ENCODE assay signal across 8 mouse cellular contexts in genomic region chr15:99416348-99416882, GRCm38 (mm10). TPM values are rescaled to one million over a fixed set of nuclear protein-coding genes. Genes with fewer than 3 reads are reported as not detected.
DNase-seq lines count a peak whose midpoint lies in the region; ATAC-seq lines count a peak whose summit lies in the region.

No protein-coding gene starts in this region.

- no peaks in the 10 kb centered on the region for H3K27me3 ChIP-seq in embryonic facial prominence, embryonic 14.5 days (replicated peaks; ENCODE audit: control insufficient read depth, insufficient read depth, low read length)
- H3K27me3 ChIP-seq in heart, embryonic 12.5 days (replicated peaks) = no peaks in the 10 kb centered on the region
- no peaks in the 10 kb centered on the region for H3K27me3 ChIP-seq in liver, embryonic 16.5 days (ENCODE audit: control insufficient read depth, insufficient read depth, low read depth, low read length)
- no peaks in the 10 kb centered on the region for H3K27me3 ChIP-seq in neural tube, embryonic 12.5 days (replicated peaks)

- H3K36me3 ChIP-seq in embryonic facial prominence, embryonic 14.5 days (ENCODE audit: control insufficient read depth, insufficient read depth, low read length) = no peaks in the 10 kb centered on the region
- no peaks in the 10 kb centered on the region for H3K36me3 ChIP-seq in heart, embryonic 12.5 days
- no peaks in the 10 kb centered on the region for H3K36me3 ChIP-seq in liver, embryonic 16.5 days (ENCODE audit: control insufficient read depth, insufficient read depth)
- 0 out of 2 replicates have a peak, but pooled peaks cover 4% of the 10 kb centered on the region for H3K36me3 ChIP-seq in neural tube, embryonic 12.5 days

- peaks cover 8% of the 10 kb centered on the region for H3K4me1 ChIP-seq in embryonic facial prominence, embryonic 14.5 days (ENCODE audit: control insufficient read depth, insufficient read depth, low read length)
- H3K4me1 ChIP-seq in heart, embryonic 12.5 days (replicated peaks) = peaks cover 37% of the 10 kb centered on the region
- peaks cover 15% of the 10 kb centered on the region for H3K4me1 ChIP-seq in liver, embryonic 16.5 days (ENCODE audit: control insufficient read depth, low read depth, low read length)
- H3K4me1 ChIP-seq in neural tube, embryonic 12.5 days = peaks cover 15% of the 10 kb centered on the region

- no peak overlapping the region for H3K27ac ChIP-seq in embryonic facial prominence, embryonic 14.5 days (replicated peaks; ENCODE audit: low read depth, low read length)
- H3K27ac ChIP-seq in heart, embryonic 12.5 days (ENCODE audit: poor library complexity, severe bottlenecking) = no peak overlapping the region
- H3K27ac ChIP-seq in liver, embryonic 16.5 days (ENCODE audit: low read length) = no peak overlapping the region
- H3K27ac ChIP-seq in neural tube, embryonic 12.5 days = no peak overlapping the region

- no peaks in the 10 kb centered on the region for H3K9me3 ChIP-seq in embryonic facial prominence, embryonic 14.5 days (ENCODE audit: control insufficient read depth, low read length)
- no peaks in the 10 kb centered on the region for H3K9me3 ChIP-seq in heart, embryonic 12.5 days (replicated peaks)
- no peaks in the 10 kb centered on the region for H3K9me3 ChIP-seq in liver, embryonic 16.5 days (replicated peaks; ENCODE audit: control insufficient read depth, low read length)
- H3K9me3 ChIP-seq in neural tube, embryonic 12.5 days = no peaks in the 10 kb centered on the region

- H3K4me2 ChIP-seq in embryonic facial prominence, embryonic 14.5 days (ENCODE audit: low read depth, low read length) = no peak overlapping the region
- peak overlapping the region; percentile 32 for H3K4me2 ChIP-seq in heart, embryonic 12.5 days
- peak overlapping the region; percentile 28 for H3K4me2 ChIP-seq in liver, embryonic 16.5 days (ENCODE audit: low read depth, low read length)
- H3K4me2 ChIP-seq in neural tube, embryonic 12.5 days (replicated peaks) = no peak overlapping the region

- ATAC-seq in embryonic facial prominence, embryonic 14.5 days (ENCODE audit: low read depth) = no peak
- no peak for ATAC-seq in heart, embryonic 12.5 days (ENCODE audit: insufficient number of reproducible peaks, low FRiP score)
- ATAC-seq in liver, embryonic 16.5 days (ENCODE audit: low read depth) = peak; percentile 22; the same call in 1 of the 2 replicates
- ATAC-seq in neural tube, embryonic 12.5 days (ENCODE audit: low FRiP score, low read depth) = 0 out of 2 replicates have a peak, but pooled peaks have one; percentile 20

- 22% methylated on average over 13 of the region's 13 CpGs for WGBS in embryonic facial prominence, embryonic 14.5 days
- 17% methylated on average over 13 of the region's 13 CpGs for WGBS in heart, embryonic 12.5 days
- WGBS in liver, embryonic 16.5 days (ENCODE audit: insufficient replicate concordance) = 12% methylated on average over 13 of the region's 13 CpGs
- WGBS in neural tube, embryonic 12.5 days = 22% methylated on average over 13 of the region's 13 CpGs

- peak; percentile 96 for DNase-seq in CD4-positive, CD25-positive, alpha-beta regulatory T cell, adult 2 months (ENCODE audit: low read depth, low spot score)
- DNase-seq in adrenal gland, postnatal 36 days = peak; percentile 73 to 87
- peak; percentile 82 for DNase-seq in embryonic facial prominence, embryonic 14.5 days (ENCODE audit: low spot score)
- peak; percentile 89 for DNase-seq in kidney, postnatal 14 days
- DNase-seq in telencephalon, adult 2 months (ENCODE audit: low read depth, low spot score) = peak; percentile 50

- no peak overlapping the region for H3K4me3 ChIP-seq in embryonic facial prominence, embryonic 14.5 days (ENCODE audit: low read depth, low read length)
- no peak overlapping the region for H3K4me3 ChIP-seq in heart, embryonic 12.5 days
- no peak overlapping the region for H3K4me3 ChIP-seq in liver, embryonic 16.5 days (ENCODE audit: low read depth, low read length)
- H3K4me3 ChIP-seq in neural tube, embryonic 12.5 days = no peak overlapping the region

- H3K9ac ChIP-seq in embryonic facial prominence, embryonic 14.5 days (ENCODE audit: low read depth, low read length) = no peak overlapping the region
- H3K9ac ChIP-seq in heart, embryonic 12.5 days = no peak overlapping the region
- no peak overlapping the region for H3K9ac ChIP-seq in liver, embryonic 16.5 days (ENCODE audit: low read depth, low read length)
- no peak overlapping the region for H3K9ac ChIP-seq in neural tube, embryonic 12.5 days

RNA-seq across cellular contexts. Expression of gene Tmbim6, which starts 23.7 kb away (rescaled TPM):
- 100 to 1,000 TPM; 506 to 839 TPM for total RNA-seq in adrenal gland, postnatal 36 days (2021)
- polyA plus RNA-seq in embryonic facial prominence, embryonic 14.5 days (2014; fragmentation: Nextera tagmentation; extraction: Ambion mirVana) = 300 and 310 TPM in 2 replicates
- 251 and 253 TPM in 2 replicates for polyA plus RNA-seq in heart, embryonic 12.5 days (2016; fragmentation: Nextera tagmentation; extraction: Ambion mirVana)
- polyA plus RNA-seq in liver, embryonic 16.5 days (2015; fragmentation: Nextera tagmentation; extraction: Ambion mirVana) = 309 and 359 TPM in 2 replicates
- 245 and 247 TPM in 2 replicates for polyA plus RNA-seq in neural tube, embryonic 12.5 days (2016; fragmentation: Nextera tagmentation; extraction: Ambion mirVana)

RNA-seq across cellular contexts. Expression of gene Nckap5l, which starts 41.1 kb away (rescaled TPM):
- 10 to 100 TPM; 30.4 to 36.0 TPM for total RNA-seq in adrenal gland, postnatal 36 days (2021)
- 12.5 and 13.1 TPM in 2 replicates for polyA plus RNA-seq in embryonic facial prominence, embryonic 14.5 days (2014; fragmentation: Nextera tagmentation; extraction: Ambion mirVana)
- 11.4 and 12.0 TPM in 2 replicates for polyA plus RNA-seq in heart, embryonic 12.5 days (2016; fragmentation: Nextera tagmentation; extraction: Ambion mirVana)
- 0.57 and 0.92 TPM in 2 replicates for polyA plus RNA-seq in liver, embryonic 16.5 days (2015; fragmentation: Nextera tagmentation; extraction: Ambion mirVana)
- polyA plus RNA-seq in neural tube, embryonic 12.5 days (2016; fragmentation: Nextera tagmentation; extraction: Ambion mirVana) = 15.4 and 17.2 TPM in 2 replicates

RNA-seq across cellular contexts. Expression of gene Fmnl3, which starts 46.1 kb away (rescaled TPM):
- 10 to 100 TPM; 17.3 to 22.1 TPM for total RNA-seq in adrenal gland, postnatal 36 days (2021)
- 18.5 and 21.5 TPM in 2 replicates for polyA plus RNA-seq in embryonic facial prominence, embryonic 14.5 days (2014; fragmentation: Nextera tagmentation; extraction: Ambion mirVana)
- 17.2 and 21.0 TPM in 2 replicates for polyA plus RNA-seq in heart, embryonic 12.5 days (2016; fragmentation: Nextera tagmentation; extraction: Ambion mirVana)
- 2.9 and 3.0 TPM in 2 replicates for polyA plus RNA-seq in liver, embryonic 16.5 days (2015; fragmentation: Nextera tagmentation; extraction: Ambion mirVana)
- polyA plus RNA-seq in neural tube, embryonic 12.5 days (2016; fragmentation: Nextera tagmentation; extraction: Ambion mirVana) = 15.1 and 16.1 TPM in 2 replicates

RNA-seq across cellular contexts. Expression of gene Bcdin3d, which starts 58.1 kb away (rescaled TPM):
- total RNA-seq in adrenal gland, postnatal 36 days (2021) = 1 to 10 TPM; 5.3 to 6.6 TPM
- 10.8 and 12.9 TPM in 2 replicates for polyA plus RNA-seq in embryonic facial prominence, embryonic 14.5 days (2014; fragmentation: Nextera tagmentation; extraction: Ambion mirVana)
- polyA plus RNA-seq in heart, embryonic 12.5 days (2016; fragmentation: Nextera tagmentation; extraction: Ambion mirVana) = 11.3 and 12.2 TPM in 2 replicates
- 4.7 and 5.0 TPM in 2 replicates for polyA plus RNA-seq in liver, embryonic 16.5 days (2015; fragmentation: Nextera tagmentation; extraction: Ambion mirVana)
- polyA plus RNA-seq in neural tube, embryonic 12.5 days (2016; fragmentation: Nextera tagmentation; extraction: Ambion mirVana) = 17.0 and 17.4 TPM in 2 replicates

Comparison
In these comparisons a context has a peak if more than half of its experiments do, and no peak if none do; other contexts are left out.
1. ATAC-seq: peak in liver, embryonic 16.5 days (single experiment) and neural tube, embryonic 12.5 days (single experiment); none in embryonic facial prominence, embryonic 14.5 days (single experiment) and heart, embryonic 12.5 days (single experiment).
2. H3K4me2 ChIP-seq: peak in heart, embryonic 12.5 days (single experiment) and liver, embryonic 16.5 days (single experiment); none in embryonic facial prominence, embryonic 14.5 days (single experiment) and neural tube, embryonic 12.5 days (single experiment).
3. Peak in every context shown above with its lines, with median percentiles within 50 percentile points of each other: DNase-seq.